Mouse (Mus musculus) brain, embryonic 14.5 days (tissue): ENCODE measurements at regions not wholly inside any gene's neighbourhood (a gene's known extent, or its start where the extent isn't known, plus 50 kb on each side); places are given as distances from the start of the nearest gene placed in this dataset.
"Not testable (repeated sequence)": the region's sequence is repeated elsewhere in the genome, so short reads cannot be mapped to it uniquely, and the experiment has no call there.

Source experiments
- DNase-seq: peaks from one replicate; pipeline ENCODE4 v3.0.0-alpha.2; 2011; ENCODE audit warnings: low read depth
- CTCF ChIP-seq: fragments of 200-500 bp; IDR thresholded peaks from 2 replicates; pipeline ENCODE4 v1.5.1; 2012; ENCODE audit warnings: inconsistent platforms, mild to moderate bottlenecking, moderate library complexity, borderline replicate concordance; ENCODE audit not compliant: insufficient read depth, insufficient read length; ENCODE audit errors: extremely low read depth
- POLR2A ChIP-seq: fragments of 200-500 bp; IDR thresholded peaks from 2 replicates; pipeline ENCODE4 v1.6.1; 2012; ENCODE audit warnings: mild to moderate bottlenecking, inconsistent platforms, borderline replicate concordance; ENCODE audit not compliant: poor library complexity, insufficient read depth, insufficient read length, severe bottlenecking; ENCODE audit errors: extremely low read depth

DNA sequence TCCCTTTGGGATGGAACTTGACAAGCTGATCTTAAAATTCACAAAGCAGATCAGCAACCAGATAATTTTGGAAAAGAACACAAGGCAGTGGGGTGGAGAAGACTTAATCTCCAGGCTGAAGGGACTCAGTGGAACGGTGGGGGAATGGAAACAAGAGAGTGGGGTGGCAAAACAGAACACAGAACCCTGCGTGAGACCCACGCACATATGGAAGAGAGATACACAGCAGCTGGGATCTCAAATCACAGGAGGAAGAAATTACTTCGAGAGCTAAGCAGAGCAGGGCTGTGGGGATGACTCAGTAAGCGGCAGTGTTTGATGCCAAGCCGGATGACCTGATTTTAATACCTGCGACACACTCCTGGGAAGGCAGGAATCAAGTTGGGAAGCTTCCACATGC is 89.9 kb upstream of the Thpo start:
- no peak for DNase-seq
- TF ChIP-seq POLR2A (no peak), CTCF (no peak)

DNA sequence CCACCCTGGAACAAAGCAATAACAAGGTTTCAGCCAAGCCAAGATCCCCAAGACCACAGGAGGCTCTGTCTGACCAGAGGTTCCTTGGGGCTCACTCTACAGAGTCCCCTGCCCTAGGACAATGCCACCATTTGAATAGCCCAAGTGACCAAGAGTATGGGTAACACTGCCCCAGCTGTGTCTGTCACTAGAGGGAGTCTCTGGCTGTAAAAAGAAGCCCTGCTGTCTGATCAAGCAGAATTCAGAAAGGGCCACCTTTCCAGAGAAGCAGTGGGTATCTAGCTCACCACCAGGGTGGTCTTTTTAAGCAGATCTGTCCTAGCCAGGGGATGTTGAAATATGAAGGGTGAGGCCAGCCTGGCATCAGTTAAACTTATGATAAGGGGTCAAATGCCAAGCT is 86.6 kb upstream of the Thpo start:
- no peak for DNase-seq
- TF ChIP-seq CTCF: no peak
- no peak for TF ChIP-seq POLR2A

DNA sequence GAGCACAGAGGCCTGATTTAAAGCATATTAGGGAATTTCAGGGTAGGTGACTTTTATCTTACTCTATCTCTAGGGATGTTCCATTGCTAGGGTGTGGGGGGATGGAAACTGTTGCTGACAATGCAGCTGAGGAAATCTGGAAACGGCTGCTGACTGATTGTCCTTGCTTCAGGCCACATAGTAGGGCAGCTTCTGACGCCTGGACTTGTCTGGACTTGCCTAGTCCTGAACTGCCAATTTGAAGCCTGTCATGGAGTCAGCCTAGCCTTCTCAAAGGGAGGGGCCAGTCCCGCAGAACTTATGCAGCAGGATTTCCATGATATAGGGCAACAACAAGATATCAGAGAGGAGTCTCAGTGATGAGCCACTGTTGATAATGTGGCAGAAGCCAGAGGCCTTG is 85.3 kb upstream of the Thpo start:
- no peak for DNase-seq
- no peak for TF ChIP-seq POLR2A
- no peak for TF ChIP-seq CTCF

DNA sequence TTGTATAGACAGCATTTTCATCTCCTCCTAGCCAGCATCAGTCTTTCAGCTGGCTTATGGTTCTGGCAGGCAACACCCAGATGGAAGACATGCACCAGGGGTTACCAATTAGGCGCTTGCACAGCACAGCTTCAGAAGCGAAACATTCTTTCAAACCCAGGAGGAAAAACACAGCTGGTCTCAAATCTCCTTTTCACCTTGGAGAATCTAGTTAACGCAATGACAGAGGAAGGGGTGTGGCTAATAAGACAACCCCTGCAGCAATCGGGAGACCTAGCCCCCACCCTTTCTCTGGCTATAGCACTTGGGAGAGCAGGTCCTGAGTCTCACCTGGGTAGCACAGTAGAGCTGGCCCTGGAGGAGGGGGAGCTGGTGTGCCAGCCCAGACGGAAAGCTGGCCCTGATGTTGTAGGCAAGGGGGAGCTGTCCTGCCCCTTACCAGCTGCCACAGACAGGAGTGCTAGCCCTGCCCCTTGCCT is 84.4 kb upstream of the Thpo start:
- TF ChIP-seq CTCF: no peak
- TF ChIP-seq POLR2A: no peak
- peak; percentile 36 for DNase-seq

DNA sequence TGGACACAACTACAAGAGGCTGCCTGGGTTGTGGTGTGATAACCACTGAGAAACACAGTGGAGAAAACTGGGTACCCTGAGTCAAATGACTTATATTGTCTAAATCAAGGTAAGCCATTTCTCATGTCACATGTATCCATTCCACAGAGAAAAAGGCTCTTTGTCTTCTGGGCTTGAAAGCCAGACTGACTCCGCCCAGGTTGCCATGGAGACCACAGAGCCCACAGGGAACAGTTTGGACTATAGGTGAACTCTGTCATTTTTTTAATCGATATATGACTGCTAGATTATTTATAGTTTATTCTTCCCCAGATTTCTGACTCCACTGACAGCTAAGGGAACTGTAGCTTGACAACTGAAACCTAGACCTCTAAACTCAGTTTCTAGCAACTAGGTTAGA is 80.7 kb upstream of the Thpo start:
- TF ChIP-seq POLR2A (no peak), CTCF (no peak)
- no peak for DNase-seq

DNA sequence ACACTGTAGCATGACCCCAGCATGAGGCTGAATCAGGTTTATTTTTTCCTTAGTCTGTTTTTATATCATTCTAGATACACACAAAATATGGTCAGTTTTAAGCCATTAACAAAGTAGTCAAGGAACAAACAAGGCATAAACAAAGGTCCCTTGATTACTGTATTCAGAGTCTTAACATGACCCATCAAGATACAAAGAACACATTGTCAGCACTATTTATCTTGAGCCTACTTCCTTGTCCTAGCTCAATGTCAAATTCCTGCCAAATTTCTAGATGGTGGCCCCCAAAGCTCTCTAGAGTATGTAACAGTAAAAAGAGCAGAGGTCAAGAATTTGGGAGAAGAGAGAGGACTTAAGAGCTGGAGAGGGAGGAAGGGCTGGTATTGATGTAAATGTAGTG is 79.9 kb upstream of the Thpo start:
- no peak for DNase-seq
- TF ChIP-seq CTCF (no peak), POLR2A (no peak)

DNA sequence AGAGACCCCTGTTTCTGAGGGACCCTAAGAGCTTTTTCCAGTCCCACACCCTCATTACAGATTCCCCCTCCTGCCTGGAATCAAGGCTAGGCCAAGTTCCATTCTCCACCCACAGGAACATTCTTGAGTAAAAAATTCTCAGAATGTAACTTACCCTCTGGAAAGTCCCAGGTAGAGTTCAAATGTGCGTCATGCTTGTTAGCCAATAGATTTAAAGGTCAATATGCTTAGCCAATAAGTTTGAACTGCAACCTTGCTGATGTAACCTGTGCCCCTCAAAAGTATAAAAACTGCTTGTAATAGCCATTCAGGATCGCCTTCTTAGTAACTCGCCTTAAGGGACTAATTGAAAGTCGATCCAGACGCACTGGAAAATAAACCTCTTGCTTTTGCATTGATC is 77.7 kb upstream of the Thpo start:
- not testable (repeated sequence) for DNase-seq

DNA sequence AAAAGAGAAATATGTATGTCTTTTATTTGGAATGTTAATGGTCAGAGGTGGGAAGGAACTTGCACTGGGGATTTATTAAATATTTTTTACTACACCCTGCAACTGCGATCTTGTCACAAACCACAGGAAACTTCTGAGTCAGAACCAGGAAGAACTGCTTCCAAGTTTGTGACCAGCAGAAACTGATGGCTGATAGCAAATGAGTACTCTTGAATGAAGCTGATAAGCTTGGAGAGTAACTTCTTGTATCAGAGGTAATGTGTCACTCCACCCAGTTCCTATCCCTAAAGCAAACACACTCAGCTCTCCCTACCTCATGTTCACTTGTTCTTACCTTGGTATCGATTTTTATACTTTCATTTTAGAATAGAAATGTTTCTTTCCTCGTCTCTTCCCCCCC is 76.0 kb upstream of the Thpo start:
- TF ChIP-seq POLR2A (no peak), CTCF (no peak)
- no peak for DNase-seq

DNA sequence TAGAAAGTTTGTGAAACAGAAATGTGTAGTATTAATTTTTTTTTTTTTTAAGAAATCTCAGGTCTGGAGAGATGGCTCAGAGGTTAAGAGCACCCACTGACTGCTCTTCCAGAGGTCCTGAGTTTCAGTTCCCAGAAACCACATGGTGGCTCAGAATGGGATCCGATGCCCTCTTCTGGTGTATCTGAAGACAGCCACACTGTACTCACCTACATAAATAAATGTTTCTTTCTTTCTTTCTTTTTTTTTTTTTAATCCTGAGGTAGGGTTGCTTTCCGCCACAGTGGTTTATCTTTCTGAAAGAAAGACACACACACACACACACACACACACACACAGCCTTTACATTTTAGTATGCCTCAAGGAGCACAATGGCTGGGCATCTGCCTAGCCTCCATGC is 74.0 kb upstream of the Thpo start:
- TF ChIP-seq CTCF (peak; percentile 7; the same call in 1 of the 2 replicates), POLR2A (no peak)
- DNase-seq: no peak

DNA sequence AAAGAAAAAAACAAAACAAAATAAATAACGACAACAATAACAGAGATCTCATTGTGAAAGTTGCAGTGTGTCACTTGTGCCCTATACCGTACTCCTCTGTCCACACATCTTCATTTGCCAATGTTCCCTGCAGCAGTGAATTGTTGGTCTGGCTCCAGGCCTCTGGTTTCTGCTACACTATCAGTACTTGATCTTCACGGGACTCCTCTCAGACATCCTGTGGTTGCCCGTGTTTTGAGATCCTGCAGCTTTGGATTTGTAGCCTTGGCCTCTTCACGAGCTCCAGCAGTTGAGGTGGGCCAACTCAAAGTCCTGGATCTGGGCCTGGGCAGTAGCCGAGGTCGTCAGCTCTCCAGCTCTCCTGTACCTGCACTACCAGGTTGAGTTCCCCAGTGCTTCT is 72.4 kb upstream of the Thpo start:
- TF ChIP-seq POLR2A: no peak
- no peak for TF ChIP-seq CTCF
- no peak for DNase-seq

DNA sequence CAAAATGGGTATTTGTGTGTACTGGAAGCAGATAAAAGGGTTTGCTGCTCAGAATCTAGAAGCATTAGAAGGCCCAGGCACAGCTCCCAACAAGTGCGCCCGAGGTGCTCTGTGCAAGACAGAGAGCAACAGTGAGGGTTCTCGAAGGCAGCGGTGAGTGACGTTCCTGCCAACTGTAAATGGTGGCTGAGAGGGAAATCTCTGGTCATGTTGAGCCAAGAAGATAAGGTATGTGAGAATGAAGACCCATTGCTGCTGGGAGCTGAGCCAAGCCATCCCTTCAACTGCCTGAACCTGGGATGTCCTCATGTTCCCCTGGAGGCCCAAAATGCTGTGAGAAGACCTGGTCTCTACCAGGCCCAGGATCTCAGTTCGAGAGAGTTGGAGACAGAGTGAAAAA is 71.5 kb upstream of the Thpo start:
- TF ChIP-seq POLR2A (no peak), CTCF (no peak)
- DNase-seq: no peak

DNA sequence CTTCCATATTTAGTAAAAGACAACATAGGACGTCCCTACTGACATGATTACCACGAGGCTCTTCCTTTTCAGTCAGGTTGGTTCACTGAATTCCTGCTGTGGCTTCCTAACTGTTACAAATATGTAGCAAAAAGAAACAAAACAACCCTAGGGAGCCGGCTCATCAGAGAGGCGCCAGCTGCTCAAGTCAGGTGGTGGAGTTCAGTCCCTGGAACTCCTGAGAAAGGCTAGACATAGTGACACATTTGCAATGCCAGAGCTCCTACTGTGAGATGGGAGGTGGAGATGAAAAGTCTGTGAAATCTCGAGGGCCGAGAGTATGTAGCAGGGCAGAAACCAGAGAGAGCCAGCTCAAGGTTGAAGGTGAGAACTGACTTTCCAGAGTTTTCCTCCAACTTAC is 70.8 kb upstream of the Thpo start:
- peak; percentile 45 for DNase-seq
- TF ChIP-seq CTCF (no peak), POLR2A (no peak)

DNA sequence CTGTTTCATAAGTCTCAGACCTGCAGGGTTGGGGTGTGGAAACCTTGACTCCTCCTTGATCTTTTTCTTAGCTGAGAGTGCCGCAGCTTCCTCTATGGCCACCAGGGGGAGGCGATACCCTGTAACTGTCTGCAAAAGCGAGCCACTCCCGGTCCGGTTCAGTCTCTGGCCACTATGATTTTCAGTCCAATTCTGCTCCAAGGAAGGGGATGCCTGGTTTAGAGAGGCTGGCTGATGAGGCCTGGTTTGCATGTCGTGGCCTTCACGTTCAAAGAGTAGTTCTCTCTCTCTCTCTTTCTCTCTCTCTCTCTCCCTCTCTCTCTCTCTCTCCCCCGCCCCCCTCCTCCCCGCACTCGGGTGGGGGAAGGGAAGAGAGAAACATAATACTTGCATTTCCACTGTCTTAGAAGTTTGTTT is 70.3 kb upstream of the Thpo start:
- TF ChIP-seq POLR2A (no peak), CTCF (peak; percentile 86)
- DNase-seq: peak; percentile 88
